Mouse (Mus musculus): Measurements from ENCODE around the gene Sh3bgrl3. TPM values are rescaled to one million over a fixed set of nuclear protein-coding genes. Genes with fewer than 3 reads are reported as not detected.
A peak's percentile ranks its signal among the peaks of the same experiment; 100 is the strongest.

The Sh3bgrl3 gene
- polyA plus RNA-seq, 1 experiment = 703 TPM

GRCm38 (mm10) chr4:134091225-134091529 lies 37.4 kb downstream of the Sh3bgrl3 start:
- Histone ChIP-seq H3K4me3 (replicated peaks; ENCODE audit: extremely low read depth, low read depth, low read length) (no peak overlapping the region), H3K4me1 (ENCODE audit: control insufficient read depth, insufficient read depth, low read length) (no peaks in the 10 kb centered on the region)
- 82% methylated on average over 6 of the region's 6 CpGs for WGBS
- no peak for DNase-seq
- TF ChIP-seq CTCF (IDR thresholded peaks at IDR 0.05; ENCODE audit: insufficient read depth, low read length) (no peak), POLR2A (IDR thresholded peaks at IDR 0.05; ENCODE audit: borderline replicate concordance, extremely low read depth, low read depth, low read length) (no peak)

GRCm38 (mm10) chr4:134090521-134091224 lies 37.9 kb downstream of the Sh3bgrl3 start:
- no peak for DNase-seq
- WGBS = 74% methylated on average over 16 of the region's 16 CpGs
- H3K4me1 ChIP-seq (ENCODE audit: control insufficient read depth, insufficient read depth, low read length) = no peaks in the 10 kb centered on the region
- TF ChIP-seq CTCF (IDR thresholded peaks at IDR 0.05; ENCODE audit: insufficient read depth, low read length) (no peak), POLR2A (IDR thresholded peaks at IDR 0.05; ENCODE audit: borderline replicate concordance, extremely low read depth, low read depth, low read length) (no peak)
- H3K4me3 ChIP-seq (replicated peaks; ENCODE audit: extremely low read depth, low read depth, low read length) = no peak overlapping the region

GRCm38 (mm10) chr4:134089029-134089428 lies 39.6 kb downstream of the Sh3bgrl3 start:
- 70% methylated on average over 9 of the region's 9 CpGs for WGBS
- TF ChIP-seq POLR2A (IDR thresholded peaks at IDR 0.05; ENCODE audit: borderline replicate concordance, extremely low read depth, low read depth, low read length) = no peak
- no peak for TF ChIP-seq CTCF (IDR thresholded peaks at IDR 0.05; ENCODE audit: insufficient read depth, low read length)
- H3K4me3 ChIP-seq (replicated peaks; ENCODE audit: extremely low read depth, low read depth, low read length) = no peak overlapping the region
- DNase-seq = no peak
- no peaks in the 10 kb centered on the region for H3K4me1 ChIP-seq (ENCODE audit: control insufficient read depth, insufficient read depth, low read length)

- no peak overlapping the region for H3K4me3 ChIP-seq (replicated peaks; ENCODE audit: extremely low read depth, low read depth, low read length)
- no peaks in the 10 kb centered on the region for H3K4me1 ChIP-seq (ENCODE audit: control insufficient read depth, insufficient read depth, low read length)
- WGBS = 17% methylated on average over 7 of the region's 7 CpGs
- peak; percentile 38 for DNase-seq
- TF ChIP-seq CTCF (IDR thresholded peaks at IDR 0.05; ENCODE audit: insufficient read depth, low read length) (peak; percentile 85), POLR2A (IDR thresholded peaks at IDR 0.05; ENCODE audit: borderline replicate concordance, extremely low read depth, low read depth, low read length) (no peak)
These were observed 41.2 kb downstream of the Sh3bgrl3 start for GRCm38 (mm10) chr4:134087412-134087811.

- WGBS = 86% methylated on average over 4 of the region's 4 CpGs
- no peak for DNase-seq
- TF ChIP-seq CTCF (IDR thresholded peaks at IDR 0.05; ENCODE audit: insufficient read depth, low read length) = no peak
- TF ChIP-seq POLR2A (IDR thresholded peaks at IDR 0.05; ENCODE audit: borderline replicate concordance, extremely low read depth, low read depth, low read length) = no peak
- Histone ChIP-seq H3K4me3 (replicated peaks; ENCODE audit: extremely low read depth, low read depth, low read length) (no peak overlapping the region), H3K4me1 (ENCODE audit: control insufficient read depth, insufficient read depth, low read length) (no peaks in the 10 kb centered on the region)
These were observed 43.6 kb downstream of the Sh3bgrl3 start for GRCm38 (mm10) chr4:134084999-134085398.

GRCm38 (mm10) chr4:134082460-134082859 lies 46.1 kb downstream of the Sh3bgrl3 start:
- TF ChIP-seq CTCF (IDR thresholded peaks at IDR 0.05; ENCODE audit: insufficient read depth, low read length) (no peak), POLR2A (IDR thresholded peaks at IDR 0.05; ENCODE audit: borderline replicate concordance, extremely low read depth, low read depth, low read length) (no peak)
- no peaks in the 10 kb centered on the region for H3K4me1 ChIP-seq (ENCODE audit: control insufficient read depth, insufficient read depth, low read length)
- H3K4me3 ChIP-seq (replicated peaks; ENCODE audit: extremely low read depth, low read depth, low read length) = no peak overlapping the region
- DNase-seq = no peak
- WGBS = 14% methylated on average over 7 of the region's 7 CpGs

GRCm38 (mm10) chr4:134081730-134082386 lies 46.7 kb downstream of the Sh3bgrl3 start:
- no peak for TF ChIP-seq POLR2A (IDR thresholded peaks at IDR 0.05; ENCODE audit: borderline replicate concordance, extremely low read depth, low read depth, low read length)
- no peak for TF ChIP-seq CTCF (IDR thresholded peaks at IDR 0.05; ENCODE audit: insufficient read depth, low read length)
- Histone ChIP-seq H3K4me3 (replicated peaks; ENCODE audit: extremely low read depth, low read depth, low read length) (peak overlapping the region; percentile 47), H3K4me1 (ENCODE audit: control insufficient read depth, insufficient read depth, low read length) (no peaks in the 10 kb centered on the region)
- DNase-seq = peak; percentile 76
- under 1% methylated on average over 41 of the region's 41 CpGs for WGBS

- no peak for TF ChIP-seq CTCF (IDR thresholded peaks at IDR 0.05; ENCODE audit: insufficient read depth, low read length)
- no peak for TF ChIP-seq POLR2A (IDR thresholded peaks at IDR 0.05; ENCODE audit: borderline replicate concordance, extremely low read depth, low read depth, low read length)
- Histone ChIP-seq H3K4me3 (replicated peaks; ENCODE audit: extremely low read depth, low read depth, low read length) (no peak overlapping the region), H3K4me1 (ENCODE audit: control insufficient read depth, insufficient read depth, low read length) (no peaks in the 10 kb centered on the region)
- 86% methylated on average over 4 of the region's 4 CpGs for WGBS
- DNase-seq = no peak
These were observed 47.9 kb downstream of the Sh3bgrl3 start for GRCm38 (mm10) chr4:134080674-134081073.

GRCm38 (mm10) chr4:134078694-134079093 lies 49.9 kb downstream of the Sh3bgrl3 start:
- TF ChIP-seq POLR2A (IDR thresholded peaks at IDR 0.05; ENCODE audit: borderline replicate concordance, extremely low read depth, low read depth, low read length) = no peak
- TF ChIP-seq CTCF (IDR thresholded peaks at IDR 0.05; ENCODE audit: insufficient read depth, low read length) = peak; percentile 59
- DNase-seq = no peak
- WGBS = 28% methylated on average over 3 of the region's 3 CpGs
- Histone ChIP-seq H3K4me3 (replicated peaks; ENCODE audit: extremely low read depth, low read depth, low read length) (no peak overlapping the region), H3K4me1 (ENCODE audit: control insufficient read depth, insufficient read depth, low read length) (no peaks in the 10 kb centered on the region)

Other genes with a start within 250 kb of the Sh3bgrl3 start
- gene Rps6ka1, start 241.0 kb downstream of the Sh3bgrl3 start, polyA plus RNA-seq (2012; rRNA removed) = 57.2 and 65.6 TPM in 2 replicates
- gene Hmgn2, start 160.1 kb downstream of the Sh3bgrl3 start, polyA plus RNA-seq (2012; rRNA removed) = 14.6 and 28.9 TPM in 2 replicates
- 21.6 and 28.4 TPM in 2 replicates for gene Dhdds, start 127.9 kb downstream of the Sh3bgrl3 start, polyA plus RNA-seq (2012; rRNA removed)
- 0.06 TPM in 1 of 2 replicates, not detected in the other for gene Lin28a, start 109.9 kb downstream of the Sh3bgrl3 start, polyA plus RNA-seq (2012; rRNA removed)
- 0.27 and 0.58 TPM in 2 replicates for gene Zfp683, start 75.0 kb downstream of the Sh3bgrl3 start, polyA plus RNA-seq (2012; rRNA removed)
- 7.2 and 14.7 TPM in 2 replicates for gene Crybg2, start 68.0 kb downstream of the Sh3bgrl3 start, polyA plus RNA-seq (2012; rRNA removed)
- gene Cd52, start 33.7 kb downstream of the Sh3bgrl3 start, polyA plus RNA-seq (2012; rRNA removed) = 52.8 and 76.5 TPM in 2 replicates
- gene Ubxn11, start 26.2 kb downstream of the Sh3bgrl3 start, polyA plus RNA-seq (2012; rRNA removed) = 28.8 and 30.0 TPM in 2 replicates
- 17.1 and 30.2 TPM in 2 replicates for gene Cep85, start 58.3 kb upstream of the Sh3bgrl3 start, polyA plus RNA-seq (2012; rRNA removed)
- not detected in 2 replicates for gene Gm7534, start 74.2 kb upstream of the Sh3bgrl3 start, polyA plus RNA-seq (2012; rRNA removed)
- gene Catsper4, start 98.6 kb upstream of the Sh3bgrl3 start, polyA plus RNA-seq (2012; rRNA removed) = 0.20 and 0.31 TPM in 2 replicates
- gene Cnksr1, start 109.6 kb upstream of the Sh3bgrl3 start, polyA plus RNA-seq (2012; rRNA removed) = 13.8 and 15.8 TPM in 2 replicates
- gene E130218I03Rik, start 114.9 kb upstream of the Sh3bgrl3 start, polyA plus RNA-seq (2012; rRNA removed) = not detected in 2 replicates
- gene Zfp593, start 116.8 kb upstream of the Sh3bgrl3 start, polyA plus RNA-seq (2012; rRNA removed) = 7.2 and 7.5 TPM in 2 replicates
- not detected in 2 replicates for gene Gm30191, start 118.1 kb upstream of the Sh3bgrl3 start, polyA plus RNA-seq (2012; rRNA removed)
- 37.9 and 61.1 TPM in 2 replicates for gene Grrp1, start 125.3 kb upstream of the Sh3bgrl3 start, polyA plus RNA-seq (2012; rRNA removed)
- gene Pdik1l, start 159.1 kb upstream of the Sh3bgrl3 start, polyA plus RNA-seq (2012; rRNA removed) = 2.3 and 4.3 TPM in 2 replicates
- gene Trim63, start 186.3 kb upstream of the Sh3bgrl3 start, polyA plus RNA-seq (2012; rRNA removed) = 2.0 and 4.6 TPM in 2 replicates
- 0.41 and 0.51 TPM in 2 replicates for gene Slc30a2, start 214.4 kb upstream of the Sh3bgrl3 start, polyA plus RNA-seq (2012; rRNA removed)